Mouse (Mus musculus) ES-E14 (cell line): Measurements from ENCODE around the gene Tspan8.

Experiments
- CHD2 ChIP-seq: IDR thresholded peaks from 2 replicates; pipeline ENCODE4 v1.6.1; 2014; ENCODE audit warnings: mild to moderate bottlenecking, low read depth, low read length, inconsistent platforms
- ZC3H11A ChIP-seq: IDR thresholded peaks from 2 replicates; pipeline ENCODE4 v1.6.1; 2012; ENCODE audit warnings: low read depth, mild to moderate bottlenecking, inconsistent platforms, low read length, borderline replicate concordance

GRCm38 (mm10) chr10:115770032-115770431 is 46.6 kb upstream of the Tspan8 start:
- TF ChIP-seq ZC3H11A (no peak), CHD2 (no peak)
